Mouse (Mus musculus) liver, embryonic 11.5 days (tissue): Measurements from ENCODE around the gene Gm5799. TPM values are rescaled to one million over a fixed set of nuclear protein-coding genes. Genes with fewer than 3 reads are reported as not detected.

Experiments used
- polyA plus RNA-seq: library from polyadenylated mRNA; unstranded; fragments of >200 nt; fragmentation: Nextera tagmentation; extraction: Ambion mirVana; gene quantifications from 2 replicates; pipeline ENCODE4 v1.2.1, GENCODE M21; 2014

Gm5799 gene
- polyA plus RNA-seq, 1 experiment from 2014 or later: not detected

Other genes with a start within 250 kb of the Gm5799 start
- gene Gm8127, start 249.7 kb upstream of the Gm5799 start, polyA plus RNA-seq: not detected in 2 replicates
- gene 1700001F09Rik, start 195.8 kb upstream of the Gm5799 start, polyA plus RNA-seq: not detected in 2 replicates
- gene Gm8138, start 127.2 kb upstream of the Gm5799 start, polyA plus RNA-seq: not detected in 2 replicates
- gene Gm17654, start 35.6 kb downstream of the Gm5799 start, polyA plus RNA-seq: not detected in 2 replicates
- not detected in 2 replicates for gene Gm10375, start 64.4 kb downstream of the Gm5799 start, polyA plus RNA-seq
- gene Gm8165, start 133.6 kb downstream of the Gm5799 start, polyA plus RNA-seq: not detected in 2 replicates
- gene Gm7324, start 154.3 kb downstream of the Gm5799 start, polyA plus RNA-seq: 1.5 and 2.0 TPM in 2 replicates
- gene Gm16506, start 183.9 kb downstream of the Gm5799 start, polyA plus RNA-seq: not detected in 2 replicates
- not detected in 2 replicates for gene Gm6526, start 204.3 kb downstream of the Gm5799 start, polyA plus RNA-seq
- gene Gm8180, start 241.2 kb downstream of the Gm5799 start, polyA plus RNA-seq: not detected in 2 replicates